Mouse (Mus musculus) liver, embryonic 14.5 days (tissue): ENCODE measurements around the gene Hnrnpk.

ENCODE experiments used
- CTCF ChIP-seq: IDR thresholded peaks from 2 replicates; pipeline ENCODE4 v1.5.1; 2016; ENCODE audit warnings: antibody characterized with exemption, low read depth, control low read depth
- EP300 ChIP-seq: IDR thresholded peaks from 2 replicates; pipeline ENCODE4 v1.6.1; 2016; ENCODE audit warnings: antibody characterized with exemption, low read depth

DNA sequence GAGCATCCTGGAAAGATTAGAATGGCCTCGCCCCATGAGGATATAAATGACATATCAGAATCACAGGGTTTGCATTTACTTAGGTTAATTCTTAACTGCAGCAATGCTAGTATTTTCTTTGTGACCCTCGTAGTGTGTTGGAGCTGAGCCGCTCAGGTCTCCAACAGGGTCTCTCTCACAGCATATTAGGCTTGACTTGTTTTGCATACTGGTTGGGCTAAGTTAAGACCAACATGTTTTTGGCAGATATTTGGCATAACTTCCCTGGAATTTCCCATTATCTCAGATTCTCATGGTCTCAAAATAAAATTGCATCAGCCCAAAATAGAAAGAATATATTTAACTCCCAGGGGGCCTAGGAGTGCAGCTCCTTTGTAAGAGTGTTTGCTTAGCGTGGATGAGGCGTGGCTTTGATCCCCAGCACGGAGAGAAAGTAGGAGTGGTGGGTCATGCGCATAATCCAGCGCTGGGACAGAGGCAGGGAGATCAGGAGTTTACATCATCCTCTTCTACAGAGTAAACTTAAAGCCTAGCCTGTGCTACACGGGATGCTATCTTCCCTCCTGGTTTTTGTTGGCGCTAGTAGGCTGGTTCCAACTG, 20.0 kb upstream of the Hnrnpk start:
- no peak for TF ChIP-seq CTCF
- no peak for TF ChIP-seq EP300
